Mouse (Mus musculus) lung, embryonic 15.5 days (tissue): ENCODE data around the gene Foxp1. TPM values are rescaled to one million over a fixed set of nuclear protein-coding genes. Genes with fewer than 3 reads are reported as not detected.

Experiments
- ATAC-seq: fragments of 200-750 bp; cut with Nextera tagmentation; 2 replicates; pipeline ENCODE4 v1.8.0; 2017; ENCODE audit warnings: moderate number of reproducible peaks, borderline replicate concordance; ENCODE audit not compliant: low FRiP score, low TSS enrichment; ENCODE audit errors: extremely low read depth
- H3K27ac ChIP-seq: fragments of 300-500 bp; sonication (generic); 2 replicates; pipeline ENCODE4 v1.5.1; 2015; ENCODE audit warnings: moderate library complexity, mild to moderate bottlenecking, inconsistent platforms
- H3K27me3 ChIP-seq: fragments of 300-500 bp; sonication (generic); 2 replicates; pipeline ENCODE4 v1.6.1; 2015; ENCODE audit warnings: inconsistent platforms
- H3K36me3 ChIP-seq: fragments of 300-500 bp; sonication (generic); 2 replicates; pipeline ENCODE4 v1.6.1; 2015; ENCODE audit warnings: inconsistent platforms
- H3K4me1 ChIP-seq: fragments of 300-500 bp; sonication (generic); 2 replicates; pipeline ENCODE4 v1.6.1; 2015; ENCODE audit warnings: inconsistent platforms
- H3K4me2 ChIP-seq: fragments of 300-500 bp; sonication (generic); 2 replicates; pipeline ENCODE4 v1.6.1; 2015; ENCODE audit warnings: inconsistent platforms, mild to moderate bottlenecking, moderate library complexity
- H3K4me3 ChIP-seq: fragments of 300-500 bp; sonication (generic); 2 replicates; pipeline ENCODE4 v1.5.1; 2015; ENCODE audit warnings: mild to moderate bottlenecking, inconsistent platforms
- H3K9ac ChIP-seq: fragments of 300-500 bp; sonication (generic); 2 replicates; pipeline ENCODE4 v1.6.1; 2015; ENCODE audit warnings: inconsistent platforms
- H3K9me3 ChIP-seq: fragments of 300-500 bp; sonication (generic); 2 replicates; pipeline ENCODE4 v1.6.1; 2016; ENCODE audit warnings: inconsistent platforms
- WGBS: fragments of 180-500 bp; shearing (Covaris S2); methylation state at CpG from one replicate; pipeline ENCODE4 v1.1.7; 2015; 5-methylcytosine and 5-hydroxymethylcytosine counted together
- polyA plus RNA-seq: library from polyadenylated mRNA; unstranded; fragments of >200 nt; fragmentation: Nextera tagmentation; extraction: Ambion mirVana; gene quantifications from 2 replicates; pipeline ENCODE4 v1.2.1, GENCODE M21; 2015

The Foxp1 gene
- polyA plus RNA-seq, 1 experiment from 2014 or later: 109 TPM

- no peaks in the 10 kb centered on the region for H3K27me3 ChIP-seq
- 43% methylated on average over 6 of the region's 6 CpGs for WGBS
- H3K36me3 ChIP-seq: no peaks in the 10 kb centered on the region
- ATAC-seq: no peak
- no peak overlapping the region for H3K4me3 ChIP-seq
- peak overlapping the region; percentile 86 for H3K27ac ChIP-seq
- H3K9me3 ChIP-seq: no peaks in the 10 kb centered on the region
- H3K4me1 ChIP-seq: peaks cover 55% of the 10 kb centered on the region
- H3K9ac ChIP-seq: no peak overlapping the region
- H3K4me2 ChIP-seq: peak overlapping the region; percentile 43; the same call in 1 of the 2 replicates
These were observed 351.2 kb downstream of the Foxp1 start for GRCm38 (mm10) chr6:99171281-99171825.

GRCm38 (mm10) chr6:99168727-99169126 is 353.8 kb downstream of the Foxp1 start:
- Histone ChIP-seq H3K27me3 (no peaks in the 10 kb centered on the region), H3K9ac (no peak overlapping the region), H3K4me1 (peaks cover 42% of the 10 kb centered on the region), H3K9me3 (no peaks in the 10 kb centered on the region), H3K27ac (peak overlapping the region; percentile 62), H3K36me3 (no peaks in the 10 kb centered on the region), H3K4me2 (no peak overlapping the region), H3K4me3 (no peak overlapping the region)
- WGBS: 48% methylated on average over 2 of the region's 2 CpGs
- peak; percentile 32; the same call in 1 of the 2 replicates for ATAC-seq

- Histone ChIP-seq H3K27me3 (no peaks in the 10 kb centered on the region), H3K9me3 (no peaks in the 10 kb centered on the region), H3K9ac (no peak overlapping the region), H3K27ac (0 out of 2 replicates have a peak overlapping the region, but pooled peaks have one; percentile 9), H3K4me2 (no peak overlapping the region), H3K36me3 (no peaks in the 10 kb centered on the region), H3K4me1 (peaks cover 24% of the 10 kb centered on the region), H3K4me3 (no peak overlapping the region)
- WGBS: 45% methylated on average over 8 of the region's 8 CpGs
- no peak for ATAC-seq
These were observed 355.5 kb downstream of the Foxp1 start for GRCm38 (mm10) chr6:99167001-99167400.

DNA sequence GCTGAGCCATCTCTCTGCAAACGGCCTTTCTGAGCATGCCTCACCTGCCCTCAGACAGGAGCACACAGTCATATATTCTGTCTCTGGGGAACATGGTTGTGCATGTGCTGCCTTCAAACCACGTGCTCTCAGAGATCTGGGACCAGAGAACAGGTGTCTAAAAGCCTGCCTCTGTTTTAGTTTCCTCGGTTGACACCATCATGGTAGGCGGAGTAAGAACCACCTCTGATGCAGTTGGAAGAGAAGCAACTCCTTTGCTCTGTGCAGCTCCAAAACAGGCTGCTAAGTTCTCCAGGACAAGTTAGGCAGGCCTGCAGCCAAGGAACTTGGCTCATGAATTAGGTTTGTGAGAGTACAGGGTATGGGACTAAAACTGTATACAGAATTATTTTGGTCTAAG is 356.4 kb downstream of the Foxp1 start:
- no peaks in the 10 kb centered on the region for H3K36me3 ChIP-seq
- no peak overlapping the region for H3K27ac ChIP-seq
- H3K9me3 ChIP-seq: no peaks in the 10 kb centered on the region
- WGBS: 75% methylated on average over 4 of the region's 4 CpGs
- no peak overlapping the region for H3K4me2 ChIP-seq
- H3K9ac ChIP-seq: no peak overlapping the region
- peaks cover 17% of the 10 kb centered on the region for H3K4me1 ChIP-seq
- no peaks in the 10 kb centered on the region for H3K27me3 ChIP-seq
- ATAC-seq: no peak
- no peak overlapping the region for H3K4me3 ChIP-seq

DNA sequence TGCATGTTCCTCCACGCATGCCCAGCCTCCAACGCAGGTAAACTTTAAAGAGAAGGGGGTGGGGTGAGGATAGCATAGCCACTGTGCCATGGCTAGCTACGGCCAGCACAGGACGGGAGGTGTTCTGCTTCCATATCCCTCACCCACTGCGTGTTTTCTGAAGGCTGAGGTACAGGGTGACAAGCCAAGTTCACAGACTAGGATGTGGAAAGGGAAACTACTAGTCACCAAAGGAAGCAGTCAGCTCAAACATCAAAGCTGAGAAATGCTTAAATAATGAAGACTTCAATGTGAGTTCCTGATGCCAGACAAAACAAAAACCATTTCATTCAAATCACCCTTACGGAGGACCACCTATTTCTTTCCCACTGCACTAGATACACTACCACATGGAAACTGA is 357.8 kb downstream of the Foxp1 start:
- WGBS: 75% methylated on average over 6 of the region's 6 CpGs
- Histone ChIP-seq H3K27ac (no peak overlapping the region), H3K9me3 (no peaks in the 10 kb centered on the region), H3K4me2 (no peak overlapping the region), H3K36me3 (no peaks in the 10 kb centered on the region), H3K4me3 (no peak overlapping the region), H3K9ac (no peak overlapping the region), H3K4me1 (peaks cover 25% of the 10 kb centered on the region), H3K27me3 (no peaks in the 10 kb centered on the region)
- no peak for ATAC-seq

GRCm38 (mm10) chr6:99162716-99163115 is 359.8 kb downstream of the Foxp1 start:
- Histone ChIP-seq H3K9me3 (no peaks in the 10 kb centered on the region), H3K36me3 (no peaks in the 10 kb centered on the region), H3K27me3 (no peaks in the 10 kb centered on the region), H3K9ac (no peak overlapping the region), H3K27ac (no peak overlapping the region), H3K4me3 (no peak overlapping the region), H3K4me2 (no peak overlapping the region), H3K4me1 (peaks cover 26% of the 10 kb centered on the region)
- 83% methylated on average over 15 of the region's 15 CpGs for WGBS
- no peak for ATAC-seq

- H3K4me3 ChIP-seq: no peak overlapping the region
- no peak overlapping the region for H3K9ac ChIP-seq
- WGBS: 43% methylated on average over 9 of the region's 9 CpGs
- peaks cover 14% of the 10 kb centered on the region; the same call in 1 of the 2 replicates for H3K4me1 ChIP-seq
- no peaks in the 10 kb centered on the region for H3K36me3 ChIP-seq
- H3K27ac ChIP-seq: peak overlapping the region; percentile 20
- H3K9me3 ChIP-seq: no peaks in the 10 kb centered on the region
- no peak for ATAC-seq
- H3K27me3 ChIP-seq: no peaks in the 10 kb centered on the region
- no peak overlapping the region for H3K4me2 ChIP-seq
These were observed 362.2 kb downstream of the Foxp1 start for GRCm38 (mm10) chr6:99160348-99160693.

DNA sequence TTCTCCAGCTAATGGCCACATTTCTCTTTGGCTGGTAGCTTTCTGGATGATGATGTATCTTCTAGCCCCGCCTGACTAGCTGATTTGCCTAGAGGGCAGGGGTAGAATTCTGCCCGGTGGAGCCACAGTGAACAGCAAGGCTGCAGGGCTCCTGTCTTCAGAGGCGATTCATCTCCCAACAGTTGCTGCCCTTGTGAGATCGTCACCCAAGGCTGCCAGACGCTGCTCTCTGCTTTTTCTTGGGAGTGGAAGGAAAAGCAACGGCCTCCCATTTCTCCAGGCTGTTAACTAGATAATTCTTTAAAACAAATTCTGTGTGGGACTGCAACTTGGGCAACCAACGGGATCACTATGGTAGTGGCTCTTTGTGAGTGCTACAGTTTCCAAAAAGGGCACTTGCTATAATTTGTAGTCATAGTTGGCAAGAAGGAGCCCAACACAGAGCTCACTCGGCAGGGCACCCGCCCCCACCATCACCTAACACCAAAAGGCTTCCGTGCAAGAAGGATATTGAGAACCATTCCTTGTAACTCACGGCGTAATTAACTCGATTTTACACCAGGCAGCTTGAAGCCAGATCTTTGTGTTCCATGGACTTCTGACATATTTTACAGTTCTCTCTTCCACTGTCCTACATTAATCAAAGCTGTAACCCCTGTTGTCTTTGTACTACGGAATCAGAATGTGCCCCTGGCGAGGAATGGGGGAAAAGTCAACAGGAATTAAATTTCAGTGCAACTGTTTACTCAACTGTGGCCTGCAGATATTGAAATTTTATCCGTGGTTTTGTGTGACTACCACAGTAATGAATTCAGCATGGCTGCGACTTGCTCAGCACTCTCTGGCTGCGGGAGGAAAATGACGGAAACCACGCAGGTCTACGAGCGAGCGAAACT is 362.8 kb downstream of the Foxp1 start:
- peaks cover 14% of the 10 kb centered on the region; the same call in 1 of the 2 replicates for H3K4me1 ChIP-seq
- H3K9ac ChIP-seq: no peak overlapping the region
- WGBS: 37% methylated on average over 23 of the region's 23 CpGs
- H3K27ac ChIP-seq: peak overlapping the region; percentile 20
- no peaks in the 10 kb centered on the region for H3K9me3 ChIP-seq
- no peak overlapping the region; the same call in 1 of the 2 replicates for H3K4me2 ChIP-seq
- H3K36me3 ChIP-seq: no peaks in the 10 kb centered on the region
- H3K4me3 ChIP-seq: no peak overlapping the region
- no peaks in the 10 kb centered on the region for H3K27me3 ChIP-seq
- no peak for ATAC-seq

GRCm38 (mm10) chr6:99153682-99154081 is 368.8 kb downstream of the Foxp1 start:
- 75% methylated on average over 4 of the region's 4 CpGs for WGBS
- no peaks in the 10 kb centered on the region for H3K27me3 ChIP-seq
- no peak overlapping the region for H3K4me2 ChIP-seq
- H3K4me1 ChIP-seq: no peaks in the 10 kb centered on the region
- no peak overlapping the region for H3K9ac ChIP-seq
- H3K36me3 ChIP-seq: no peaks in the 10 kb centered on the region
- no peak overlapping the region for H3K4me3 ChIP-seq
- no peak for ATAC-seq
- H3K27ac ChIP-seq: no peak overlapping the region
- H3K9me3 ChIP-seq: no peaks in the 10 kb centered on the region

DNA sequence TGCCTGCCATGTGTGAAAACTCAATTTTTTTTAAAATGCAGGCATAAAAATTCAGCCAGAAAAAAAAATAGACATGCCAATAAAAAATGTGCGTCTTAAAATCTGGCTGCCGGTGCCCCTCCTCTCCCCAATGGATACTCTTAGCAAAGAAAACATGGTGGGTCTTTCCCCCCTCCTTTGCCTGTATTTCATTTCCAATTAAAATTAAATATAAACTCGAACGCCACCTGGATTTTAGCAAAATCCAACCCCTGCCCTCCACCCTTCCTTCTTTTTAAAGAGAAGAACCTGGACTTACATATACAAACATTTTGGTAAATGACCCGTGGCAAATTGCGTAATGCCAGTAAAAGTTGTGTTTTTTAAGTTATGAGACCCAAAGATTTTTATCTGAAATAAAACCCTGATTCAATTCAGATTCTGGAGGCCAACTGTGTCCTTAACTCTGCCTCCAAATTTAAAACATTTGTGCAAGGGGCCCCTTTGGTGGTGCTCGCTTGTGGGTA is 376.1 kb downstream of the Foxp1 start:
- H3K4me3 ChIP-seq: no peak overlapping the region
- WGBS: 77% methylated on average over 7 of the region's 7 CpGs
- no peak for ATAC-seq
- peaks cover 10% of the 10 kb centered on the region for H3K4me1 ChIP-seq
- H3K9me3 ChIP-seq: no peaks in the 10 kb centered on the region
- H3K9ac ChIP-seq: no peak overlapping the region
- no peak overlapping the region for H3K4me2 ChIP-seq
- H3K36me3 ChIP-seq: no peaks in the 10 kb centered on the region
- H3K27ac ChIP-seq: no peak overlapping the region
- H3K27me3 ChIP-seq: no peaks in the 10 kb centered on the region

DNA sequence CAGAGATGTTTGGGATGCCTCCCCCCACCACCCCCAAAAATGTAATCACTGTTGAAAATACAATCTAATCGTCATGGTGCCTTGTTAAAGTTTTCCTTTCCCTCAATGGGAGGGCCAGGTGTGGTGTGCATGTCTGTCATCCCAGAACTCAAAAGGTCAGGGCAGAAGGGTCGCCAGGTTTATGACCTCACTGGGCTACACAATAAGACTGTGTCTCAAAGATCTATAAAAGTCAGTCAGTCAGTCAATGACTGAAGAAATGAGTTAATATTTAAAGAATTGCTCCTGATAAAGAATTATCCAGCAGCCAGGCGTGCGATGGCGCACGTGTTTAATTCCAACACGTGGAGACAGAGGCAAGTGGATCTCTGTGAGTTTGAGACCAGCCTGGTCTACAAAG is 377.5 kb downstream of the Foxp1 start:
- Histone ChIP-seq H3K9ac (no peak overlapping the region), H3K27me3 (no peaks in the 10 kb centered on the region), H3K4me1 (peaks cover 10% of the 10 kb centered on the region), H3K36me3 (no peaks in the 10 kb centered on the region), H3K4me3 (no peak overlapping the region), H3K9me3 (no peaks in the 10 kb centered on the region), H3K27ac (no peak overlapping the region), H3K4me2 (no peak overlapping the region)
- 74% methylated on average over 7 of the region's 7 CpGs for WGBS
- no peak for ATAC-seq

GRCm38 (mm10) chr6:99143756-99144036 is 378.8 kb downstream of the Foxp1 start:
- ATAC-seq: no peak
- no peak overlapping the region for H3K27ac ChIP-seq
- H3K9ac ChIP-seq: no peak overlapping the region
- H3K27me3 ChIP-seq: no peaks in the 10 kb centered on the region
- H3K36me3 ChIP-seq: no peaks in the 10 kb centered on the region
- 42% methylated on average over 4 of the region's 4 CpGs for WGBS
- H3K4me3 ChIP-seq: no peak overlapping the region
- no peaks in the 10 kb centered on the region for H3K9me3 ChIP-seq
- no peak overlapping the region for H3K4me2 ChIP-seq
- H3K4me1 ChIP-seq: peaks cover 10% of the 10 kb centered on the region
